Mouse (Mus musculus): ENCODE data around the gene Ccnf. TPM values are rescaled to one million over a fixed set of nuclear protein-coding genes. Genes with fewer than 3 reads are reported as not detected.

Gene Ccnf
- polyA plus RNA-seq, 1 experiment from 2014 or later = 69.2 TPM

- no peak overlapping the region for H3K27ac ChIP-seq (ENCODE audit: low read length)
- no peak for ATAC-seq (ENCODE audit: low FRiP score, low TSS enrichment)
- 60% methylated on average over 4 of the region's 4 CpGs for WGBS
- H3K4me1 ChIP-seq (ENCODE audit: insufficient read depth, low read length) = no peaks in the 10 kb centered on the region
- no peaks in the 10 kb centered on the region for H3K9me3 ChIP-seq (ENCODE audit: low read length)
- no peak overlapping the region for H3K4me2 ChIP-seq (replicated peaks; ENCODE audit: low read depth, low read length)
- no peaks in the 10 kb centered on the region for H3K36me3 ChIP-seq (ENCODE audit: insufficient read depth, low read length)
- H3K27me3 ChIP-seq (ENCODE audit: insufficient read depth, low read length) = no peaks in the 10 kb centered on the region
- no peak overlapping the region for H3K9ac ChIP-seq (replicated peaks; ENCODE audit: low read length)
- H3K4me3 ChIP-seq (ENCODE audit: low read length) = no peak overlapping the region
These were observed 9.2 kb upstream of the Ccnf start for GRCm38 (mm10) chr17:24260516-24260915.

GRCm38 (mm10) chr17:24259702-24260101 lies 8.4 kb upstream of the Ccnf start:
- Histone ChIP-seq H3K4me2 (replicated peaks; ENCODE audit: low read depth, low read length) (no peak overlapping the region), H3K36me3 (ENCODE audit: insufficient read depth, low read length) (no peaks in the 10 kb centered on the region), H3K9me3 (ENCODE audit: low read length) (no peaks in the 10 kb centered on the region), H3K4me3 (ENCODE audit: low read length) (no peak overlapping the region), H3K9ac (replicated peaks; ENCODE audit: low read length) (no peak overlapping the region), H3K27me3 (ENCODE audit: insufficient read depth, low read length) (no peaks in the 10 kb centered on the region), H3K4me1 (ENCODE audit: insufficient read depth, low read length) (no peaks in the 10 kb centered on the region), H3K27ac (ENCODE audit: low read length) (no peak overlapping the region)
- ATAC-seq (ENCODE audit: low FRiP score, low TSS enrichment) = no peak
- WGBS = 63% methylated on average over 5 of the region's 5 CpGs

GRCm38 (mm10) chr17:24258981-24259380 lies 7.7 kb upstream of the Ccnf start:
- Histone ChIP-seq H3K4me2 (replicated peaks; ENCODE audit: low read depth, low read length) (no peak overlapping the region), H3K4me1 (ENCODE audit: insufficient read depth, low read length) (no peaks in the 10 kb centered on the region), H3K9me3 (ENCODE audit: low read length) (no peaks in the 10 kb centered on the region), H3K27me3 (ENCODE audit: insufficient read depth, low read length) (no peaks in the 10 kb centered on the region), H3K27ac (ENCODE audit: low read length) (no peak overlapping the region), H3K4me3 (ENCODE audit: low read length) (no peak overlapping the region), H3K36me3 (ENCODE audit: insufficient read depth, low read length) (no peaks in the 10 kb centered on the region), H3K9ac (replicated peaks; ENCODE audit: low read length) (no peak overlapping the region)
- 41% methylated on average over 4 of the region's 4 CpGs for WGBS
- ATAC-seq (ENCODE audit: low FRiP score, low TSS enrichment) = no peak

GRCm38 (mm10) chr17:24252329-24252728 lies 1.0 kb upstream of the Ccnf start:
- Histone ChIP-seq H3K36me3 (ENCODE audit: insufficient read depth, low read length) (peaks cover 18% of the 10 kb centered on the region), H3K9ac (replicated peaks; ENCODE audit: low read length) (no peak overlapping the region), H3K4me2 (replicated peaks; ENCODE audit: low read depth, low read length) (no peak overlapping the region), H3K27ac (ENCODE audit: low read length) (peak overlapping the region; percentile 72; the same call in 1 of the 2 replicates), H3K4me3 (ENCODE audit: low read length) (peak overlapping the region; percentile 84; the same call in 1 of the 2 replicates), H3K27me3 (ENCODE audit: insufficient read depth, low read length) (no peaks in the 10 kb centered on the region), H3K9me3 (ENCODE audit: low read length) (no peaks in the 10 kb centered on the region), H3K4me1 (ENCODE audit: insufficient read depth, low read length) (peaks cover 12% of the 10 kb centered on the region)
- 97% methylated on average over 2 of the region's 2 CpGs for WGBS
- no peak for ATAC-seq (ENCODE audit: low FRiP score, low TSS enrichment)

- Histone ChIP-seq H3K27ac (ENCODE audit: low read length) (peak overlapping the region; percentile 79), H3K27me3 (ENCODE audit: insufficient read depth, low read length) (no peaks in the 10 kb centered on the region), H3K4me2 (replicated peaks; ENCODE audit: low read depth, low read length) (peak overlapping the region; percentile 80), H3K4me3 (ENCODE audit: low read length) (peak overlapping the region; percentile 84), H3K4me1 (ENCODE audit: insufficient read depth, low read length) (peaks cover 12% of the 10 kb centered on the region), H3K9ac (replicated peaks; ENCODE audit: low read length) (peak overlapping the region; percentile 91), H3K9me3 (ENCODE audit: low read length) (no peaks in the 10 kb centered on the region), H3K36me3 (ENCODE audit: insufficient read depth, low read length) (peaks cover 29% of the 10 kb centered on the region)
- ATAC-seq (ENCODE audit: low FRiP score, low TSS enrichment) = no peak
- under 1% methylated on average over 32 of the region's 32 CpGs for WGBS
These were observed 330 bp downstream of the Ccnf start for GRCm38 (mm10) chr17:24250988-24251319.

GRCm38 (mm10) chr17:24248641-24249040 lies 2.6 kb downstream of the Ccnf start:
- ATAC-seq (ENCODE audit: low FRiP score, low TSS enrichment) = no peak
- H3K27me3 ChIP-seq (ENCODE audit: insufficient read depth, low read length) = no peaks in the 10 kb centered on the region
- H3K9me3 ChIP-seq (ENCODE audit: low read length) = peaks cover 8% of the 10 kb centered on the region
- no peak overlapping the region for H3K27ac ChIP-seq (ENCODE audit: low read length)
- no peak overlapping the region for H3K4me3 ChIP-seq (ENCODE audit: low read length)
- H3K36me3 ChIP-seq (ENCODE audit: insufficient read depth, low read length) = peaks cover 47% of the 10 kb centered on the region
- 96% methylated on average over 2 of the region's 2 CpGs for WGBS
- H3K9ac ChIP-seq (replicated peaks; ENCODE audit: low read length) = no peak overlapping the region
- H3K4me2 ChIP-seq (replicated peaks; ENCODE audit: low read depth, low read length) = no peak overlapping the region
- H3K4me1 ChIP-seq (ENCODE audit: insufficient read depth, low read length) = peaks cover 12% of the 10 kb centered on the region

GRCm38 (mm10) chr17:24244061-24244460 lies 7.2 kb downstream of the Ccnf start:
- no peaks in the 10 kb centered on the region; the same call in 1 of the 2 replicates for H3K4me1 ChIP-seq (ENCODE audit: insufficient read depth, low read length)
- peaks cover 8% of the 10 kb centered on the region for H3K9me3 ChIP-seq (ENCODE audit: low read length)
- H3K27ac ChIP-seq (ENCODE audit: low read length) = no peak overlapping the region
- no peak for ATAC-seq (ENCODE audit: low FRiP score, low TSS enrichment)
- H3K27me3 ChIP-seq (ENCODE audit: insufficient read depth, low read length) = no peaks in the 10 kb centered on the region
- no peak overlapping the region for H3K4me2 ChIP-seq (replicated peaks; ENCODE audit: low read depth, low read length)
- H3K36me3 ChIP-seq (ENCODE audit: insufficient read depth, low read length) = peaks cover 90% of the 10 kb centered on the region
- no peak overlapping the region for H3K9ac ChIP-seq (replicated peaks; ENCODE audit: low read length)
- H3K4me3 ChIP-seq (ENCODE audit: low read length) = no peak overlapping the region
- WGBS = 98% methylated on average over 8 of the region's 8 CpGs

GRCm38 (mm10) chr17:24243311-24243969 lies 7.8 kb downstream of the Ccnf start:
- Histone ChIP-seq H3K27me3 (ENCODE audit: insufficient read depth, low read length) (no peaks in the 10 kb centered on the region), H3K36me3 (ENCODE audit: insufficient read depth, low read length) (peaks cover 90% of the 10 kb centered on the region), H3K4me3 (ENCODE audit: low read length) (no peak overlapping the region), H3K4me1 (ENCODE audit: insufficient read depth, low read length) (no peaks in the 10 kb centered on the region), H3K9me3 (ENCODE audit: low read length) (peaks cover 8% of the 10 kb centered on the region), H3K4me2 (replicated peaks; ENCODE audit: low read depth, low read length) (no peak overlapping the region), H3K9ac (replicated peaks; ENCODE audit: low read length) (no peak overlapping the region), H3K27ac (ENCODE audit: low read length) (no peak overlapping the region)
- 88% methylated on average over 4 of the region's 4 CpGs for WGBS
- ATAC-seq (ENCODE audit: low FRiP score, low TSS enrichment) = no peak

- 94% methylated on average over 7 of the region's 7 CpGs for WGBS
- no peak for ATAC-seq (ENCODE audit: low FRiP score, low TSS enrichment)
- Histone ChIP-seq H3K9ac (replicated peaks; ENCODE audit: low read length) (no peak overlapping the region), H3K27me3 (ENCODE audit: insufficient read depth, low read length) (no peaks in the 10 kb centered on the region), H3K27ac (ENCODE audit: low read length) (no peak overlapping the region), H3K4me1 (ENCODE audit: insufficient read depth, low read length) (no peaks in the 10 kb centered on the region), H3K4me3 (ENCODE audit: low read length) (no peak overlapping the region), H3K9me3 (ENCODE audit: low read length) (no peaks in the 10 kb centered on the region), H3K36me3 (ENCODE audit: insufficient read depth, low read length) (peaks cover 95% of the 10 kb centered on the region), H3K4me2 (replicated peaks; ENCODE audit: low read depth, low read length) (no peak overlapping the region)
These were observed 14.4 kb downstream of the Ccnf start for GRCm38 (mm10) chr17:24236921-24237320.

- peaks cover 94% of the 10 kb centered on the region for H3K36me3 ChIP-seq (ENCODE audit: insufficient read depth, low read length)
- no peak overlapping the region for H3K4me3 ChIP-seq (ENCODE audit: low read length)
- H3K9ac ChIP-seq (replicated peaks; ENCODE audit: low read length) = no peak overlapping the region
- no peak overlapping the region for H3K4me2 ChIP-seq (replicated peaks; ENCODE audit: low read depth, low read length)
- H3K4me1 ChIP-seq (ENCODE audit: insufficient read depth, low read length) = no peaks in the 10 kb centered on the region
- H3K27ac ChIP-seq (ENCODE audit: low read length) = no peak overlapping the region
- 100% methylated on average over 1 of the region's 1 CpGs for WGBS
- no peak for ATAC-seq (ENCODE audit: low FRiP score, low TSS enrichment)
- no peaks in the 10 kb centered on the region for H3K27me3 ChIP-seq (ENCODE audit: insufficient read depth, low read length)
- no peaks in the 10 kb centered on the region for H3K9me3 ChIP-seq (ENCODE audit: low read length)
These were observed 14.8 kb downstream of the Ccnf start for GRCm38 (mm10) chr17:24236479-24236878.

Measured in kidney, embryonic 16.5 days (tissue).